Mouse (Mus musculus) testis, adult 2 months (tissue): Measurements from ENCODE around the gene Ssbp3.

ENCODE experiments used
- CTCF ChIP-seq: fragments of 200-500 bp; IDR thresholded peaks from 2 replicates; pipeline ENCODE4 v1.5.1; 2012; ENCODE audit warnings: low read depth, mild to moderate bottlenecking, inconsistent platforms, low read length, moderate library complexity; ENCODE audit not compliant: control insufficient read depth, insufficient read depth, insufficient replicate concordance
- POLR2A ChIP-seq: fragments of 200-500 bp; IDR thresholded peaks from 2 replicates; pipeline ENCODE4 v1.6.1; 2012; ENCODE audit warnings: low read depth, mild to moderate bottlenecking, inconsistent platforms, low read length, moderate library complexity; ENCODE audit not compliant: control insufficient read depth

DNA sequence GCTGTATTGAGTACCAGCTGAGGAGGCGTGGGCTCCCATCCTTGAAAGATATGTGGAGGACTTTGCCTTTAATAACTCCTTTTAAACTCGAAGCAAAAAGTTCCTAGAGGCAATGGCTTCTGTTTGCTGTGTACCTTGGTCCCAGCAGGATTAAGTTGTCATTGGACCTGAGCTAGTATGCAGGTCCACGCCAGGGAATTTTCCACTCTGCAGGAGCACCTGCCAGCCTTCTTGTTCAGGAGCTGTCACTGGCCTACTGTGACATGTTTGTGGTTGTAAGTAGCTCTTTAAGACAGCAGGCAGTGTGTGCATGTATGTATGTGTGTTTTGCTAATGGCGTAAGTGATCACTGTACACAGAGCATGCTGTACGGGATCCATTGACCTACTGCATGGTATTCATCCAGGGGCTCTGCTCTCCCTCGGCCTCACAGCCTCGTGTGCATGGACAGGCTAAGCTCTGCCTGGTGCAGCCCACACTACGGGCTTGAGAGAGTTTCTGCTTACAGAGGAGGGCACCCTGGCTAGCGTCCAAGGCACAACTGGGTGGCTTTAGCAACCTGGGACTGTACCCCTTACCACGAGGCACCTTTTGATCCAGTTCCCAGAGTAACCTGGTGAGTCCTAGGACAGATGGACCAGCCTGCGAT, 92.1 kb downstream of the Ssbp3 start:
- TF ChIP-seq CTCF = no peak
- no peak for TF ChIP-seq POLR2A
